Mouse (Mus musculus): ENCODE data around the gene Prr12. TPM values are rescaled to one million over a fixed set of nuclear protein-coding genes. Genes with fewer than 3 reads are reported as not detected.
A peak's percentile ranks its signal among the peaks of the same experiment; 100 is the strongest.

Prr12 gene
- polyA plus RNA-seq, 1 experiment = 16.1 TPM

DNA sequence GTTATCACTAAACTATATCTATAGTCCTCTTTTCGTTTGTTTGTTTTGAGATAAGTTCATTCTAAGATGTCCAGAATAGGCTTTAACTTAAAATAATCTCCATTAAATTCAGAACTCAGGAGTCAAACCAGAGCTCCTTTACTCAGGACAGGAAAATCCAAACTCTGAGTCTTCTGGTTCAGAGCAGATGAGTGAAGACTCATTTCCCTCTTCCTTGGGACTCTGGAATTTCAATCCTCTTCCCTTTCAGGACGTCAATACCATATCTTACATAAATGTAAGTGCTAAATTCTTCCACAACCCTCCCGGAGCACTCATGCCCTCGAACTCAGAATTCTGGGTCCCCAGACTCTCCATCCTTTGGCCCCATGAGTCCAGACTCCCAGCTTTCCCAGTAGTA is 35.9 kb downstream of the Prr12 start:
- no peak for DNase-seq (ENCODE audit: low read depth in 1 of 2, low spot score in 2 of 2)
- Histone ChIP-seq H3K27me3 (ENCODE audit: control insufficient read depth, insufficient read depth, low read length) (no peaks in the 10 kb centered on the region), H3K27ac (ENCODE audit: insufficient read depth, low read length) (peak overlapping the region; percentile 89), H3K4me3 (ENCODE audit: extremely low read depth, insufficient read depth, insufficient read length) (peak overlapping the region; percentile 72), H3K4me1 (ENCODE audit: control insufficient read depth, insufficient read depth, insufficient read length) (peaks cover 13% of the 10 kb centered on the region; the same call in 1 of the 2 replicates), H3K36me3 (ENCODE audit: control insufficient read depth, insufficient read depth, low read length) (peaks cover 6% of the 10 kb centered on the region)
- no peak for TF ChIP-seq CTCF (IDR thresholded peaks at IDR 0.05; ENCODE audit: extremely low read depth, insufficient read depth, insufficient read length, insufficient replicate concordance)
- TF ChIP-seq POLR2A (IDR thresholded peaks at IDR 0.05; ENCODE audit: low read depth, low read length) = no peak
- WGBS = under 1% methylated on average over 4 of the region's 4 CpGs

DNA sequence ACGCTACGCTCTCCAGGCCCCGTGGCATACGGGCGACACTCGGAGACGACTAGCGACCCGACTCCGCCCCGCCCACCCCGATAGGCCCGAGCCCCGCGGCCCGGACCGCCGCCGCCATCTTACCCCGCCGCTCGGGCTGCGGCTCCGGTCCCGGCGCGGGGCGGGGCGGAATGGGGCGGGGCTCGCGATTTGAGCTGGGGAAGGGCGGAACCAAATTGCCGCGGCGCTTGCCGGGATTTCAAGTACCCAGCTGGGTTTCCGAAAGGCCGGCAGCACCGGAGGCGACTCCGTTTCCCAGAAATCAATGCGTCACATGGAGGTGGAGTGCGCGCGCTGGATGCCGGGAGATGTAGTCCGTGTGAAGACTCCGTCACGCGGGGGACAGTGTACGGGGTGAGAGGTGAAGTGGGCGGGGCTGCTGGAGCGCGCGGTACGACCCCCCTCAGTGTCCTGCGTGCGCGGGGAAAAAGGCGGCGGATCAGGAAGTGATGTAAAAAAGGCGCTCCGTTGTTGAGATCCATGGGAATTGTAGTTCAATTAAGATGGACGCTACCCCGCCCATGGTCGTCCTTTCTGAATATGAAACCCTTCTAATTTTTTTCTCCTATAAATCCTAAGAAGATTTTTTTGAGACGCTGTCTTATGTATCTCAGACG is 36.6 kb downstream of the Prr12 start, which contains the start of gene Scaf1:
Gene Scaf1 (minus strand): TSS at position 407 of the 656 bp plus-strand sequence.
- peaks cover 10% of the 10 kb centered on the region for H3K36me3 ChIP-seq (ENCODE audit: control insufficient read depth, insufficient read depth, low read length)
- 1% methylated on average over 69 of the region's 69 CpGs for WGBS
- peaks cover 13% of the 10 kb centered on the region; the same call in 1 of the 2 replicates for H3K4me1 ChIP-seq (ENCODE audit: control insufficient read depth, insufficient read depth, insufficient read length)
- peak; percentile 99 for DNase-seq (ENCODE audit: low read depth in 1 of 2, low spot score in 2 of 2)
- TF ChIP-seq CTCF (IDR thresholded peaks at IDR 0.05; ENCODE audit: extremely low read depth, insufficient read depth, insufficient read length, insufficient replicate concordance) (no peak), POLR2A (IDR thresholded peaks at IDR 0.05; ENCODE audit: low read depth, low read length) (no peak; the same call in 1 of the 2 replicates)
- peak within 1 kb of the TSS; percentile 81 for H3K4me3 ChIP-seq (ENCODE audit: extremely low read depth, insufficient read depth, insufficient read length)
- H3K27me3 ChIP-seq (ENCODE audit: control insufficient read depth, insufficient read depth, low read length) = no peaks in the 10 kb centered on the region
- peak within 1 kb of the TSS; percentile 89 for H3K27ac ChIP-seq (ENCODE audit: insufficient read depth, low read length)

DNA sequence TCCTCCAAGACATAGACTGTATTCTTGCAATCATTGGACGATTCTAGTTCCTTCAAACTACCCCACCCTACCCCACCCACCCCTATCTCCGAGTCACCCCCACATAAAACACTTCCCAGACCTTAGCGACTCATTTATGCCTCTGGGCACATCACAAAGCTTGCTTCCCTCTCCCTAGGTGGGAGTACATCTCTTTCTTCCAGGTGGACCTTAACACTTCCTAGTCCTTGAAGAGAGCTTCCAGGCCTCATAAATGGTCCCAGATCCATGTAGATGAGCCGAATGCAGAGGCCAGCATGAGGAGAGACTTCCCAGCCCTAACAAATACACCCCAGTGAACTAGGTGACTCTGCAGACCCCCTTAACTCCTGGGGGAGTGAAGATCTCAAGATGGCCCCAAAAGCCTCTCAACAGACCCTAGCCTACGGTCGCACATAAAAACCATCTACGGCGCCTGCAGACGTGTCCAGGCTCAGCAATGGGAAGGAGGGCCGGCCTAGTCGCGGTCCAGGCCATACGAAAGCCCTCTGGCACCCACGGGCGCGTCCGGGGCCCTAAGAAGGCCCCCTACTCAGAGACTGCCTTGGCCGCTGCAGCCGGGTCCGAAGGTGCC is 37.2 kb downstream of the Prr12 start:
- H3K4me3 ChIP-seq (ENCODE audit: extremely low read depth, insufficient read depth, insufficient read length) = peak overlapping the region; percentile 81
- DNase-seq (ENCODE audit: low read depth in 1 of 2, low spot score in 2 of 2) = no peak
- TF ChIP-seq CTCF (IDR thresholded peaks at IDR 0.05; ENCODE audit: extremely low read depth, insufficient read depth, insufficient read length, insufficient replicate concordance) (no peak), POLR2A (IDR thresholded peaks at IDR 0.05; ENCODE audit: low read depth, low read length) (no peak)
- H3K4me1 ChIP-seq (ENCODE audit: control insufficient read depth, insufficient read depth, insufficient read length) = peaks cover 13% of the 10 kb centered on the region; the same call in 1 of the 2 replicates
- no peaks in the 10 kb centered on the region for H3K27me3 ChIP-seq (ENCODE audit: control insufficient read depth, insufficient read depth, low read length)
- H3K36me3 ChIP-seq (ENCODE audit: control insufficient read depth, insufficient read depth, low read length) = peaks cover 10% of the 10 kb centered on the region
- peak overlapping the region; percentile 68 for H3K27ac ChIP-seq (ENCODE audit: insufficient read depth, low read length)
- 1% methylated on average over 20 of the region's 20 CpGs for WGBS

DNA sequence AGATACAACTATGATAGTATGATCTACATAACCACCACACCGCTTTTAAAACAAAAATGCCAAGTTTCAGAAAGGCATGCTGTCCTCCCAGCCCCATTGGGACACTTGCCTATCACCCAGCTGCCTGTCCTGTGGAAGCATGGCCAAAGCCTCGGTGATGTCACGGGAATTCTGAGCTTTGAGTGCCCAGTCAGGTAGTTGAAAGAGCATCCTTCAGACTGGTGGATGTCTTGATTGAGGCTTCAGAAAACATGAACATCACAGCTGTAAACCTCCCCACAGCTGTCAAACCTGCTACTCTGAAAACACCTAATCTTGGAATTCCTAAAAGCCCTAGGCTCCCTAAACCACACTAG is 38.6 kb downstream of the Prr12 start:
- DNase-seq (ENCODE audit: low read depth in 1 of 2, low spot score in 2 of 2) = no peak
- no peaks in the 10 kb centered on the region for H3K27me3 ChIP-seq (ENCODE audit: control insufficient read depth, insufficient read depth, low read length)
- no peak overlapping the region for H3K4me3 ChIP-seq (ENCODE audit: extremely low read depth, insufficient read depth, insufficient read length)
- peaks cover 10% of the 10 kb centered on the region for H3K36me3 ChIP-seq (ENCODE audit: control insufficient read depth, insufficient read depth, low read length)
- WGBS = 94% methylated on average over 3 of the region's 3 CpGs
- TF ChIP-seq POLR2A (IDR thresholded peaks at IDR 0.05; ENCODE audit: low read depth, low read length) (no peak), CTCF (IDR thresholded peaks at IDR 0.05; ENCODE audit: extremely low read depth, insufficient read depth, insufficient read length, insufficient replicate concordance) (no peak)
- H3K27ac ChIP-seq (ENCODE audit: insufficient read depth, low read length) = no peak overlapping the region
- H3K4me1 ChIP-seq (ENCODE audit: control insufficient read depth, insufficient read depth, insufficient read length) = peaks cover 10% of the 10 kb centered on the region; the same call in 1 of the 2 replicates

DNA sequence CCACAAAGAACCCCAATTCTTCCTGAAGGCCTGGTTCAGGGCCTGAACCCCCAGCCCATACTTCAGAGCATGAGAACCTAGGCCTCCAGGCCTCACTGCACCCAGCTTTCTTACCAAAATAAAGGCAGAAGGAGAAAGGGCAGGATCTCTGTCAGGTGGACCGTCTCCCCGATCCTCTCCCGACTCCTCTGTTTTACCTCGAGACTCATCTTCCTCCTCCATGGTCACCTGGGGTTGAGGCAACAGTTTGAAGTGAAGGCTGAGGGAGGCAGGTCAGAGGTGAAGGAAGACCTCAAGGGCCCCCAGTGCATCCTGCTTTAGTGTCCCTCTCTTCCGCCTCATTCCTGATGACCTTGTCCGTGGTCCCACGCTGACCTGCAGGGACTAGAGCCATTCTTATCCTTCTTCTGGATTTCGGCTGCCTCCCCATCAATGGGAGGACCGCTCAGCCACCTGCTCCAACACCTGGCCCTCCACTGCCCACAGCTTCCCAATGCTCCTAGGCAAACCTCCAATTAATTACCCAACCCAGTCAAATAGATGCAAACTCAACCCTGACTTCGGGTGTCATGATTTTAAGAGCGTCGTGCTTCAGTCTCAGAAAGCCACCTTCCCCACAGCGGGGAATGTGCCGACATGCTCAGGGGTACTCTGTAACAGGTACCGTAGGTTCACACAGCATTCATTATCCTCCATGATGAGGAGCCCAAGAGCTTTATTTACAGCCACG is 39.1 kb downstream of the Prr12 start:
- Histone ChIP-seq H3K4me1 (ENCODE audit: control insufficient read depth, insufficient read depth, insufficient read length) (peaks cover 6% of the 10 kb centered on the region; the same call in 1 of the 2 replicates), H3K27ac (ENCODE audit: insufficient read depth, low read length) (no peak overlapping the region), H3K36me3 (ENCODE audit: control insufficient read depth, insufficient read depth, low read length) (peaks cover 11% of the 10 kb centered on the region), H3K4me3 (ENCODE audit: extremely low read depth, insufficient read depth, insufficient read length) (no peak overlapping the region), H3K27me3 (ENCODE audit: control insufficient read depth, insufficient read depth, low read length) (no peaks in the 10 kb centered on the region)
- DNase-seq (ENCODE audit: low read depth in 1 of 2, low spot score in 2 of 2) = no peak
- no peak for TF ChIP-seq POLR2A (IDR thresholded peaks at IDR 0.05; ENCODE audit: low read depth, low read length)
- no peak for TF ChIP-seq CTCF (IDR thresholded peaks at IDR 0.05; ENCODE audit: extremely low read depth, insufficient read depth, insufficient read length, insufficient replicate concordance)
- WGBS = 95% methylated on average over 16 of the region's 16 CpGs

DNA sequence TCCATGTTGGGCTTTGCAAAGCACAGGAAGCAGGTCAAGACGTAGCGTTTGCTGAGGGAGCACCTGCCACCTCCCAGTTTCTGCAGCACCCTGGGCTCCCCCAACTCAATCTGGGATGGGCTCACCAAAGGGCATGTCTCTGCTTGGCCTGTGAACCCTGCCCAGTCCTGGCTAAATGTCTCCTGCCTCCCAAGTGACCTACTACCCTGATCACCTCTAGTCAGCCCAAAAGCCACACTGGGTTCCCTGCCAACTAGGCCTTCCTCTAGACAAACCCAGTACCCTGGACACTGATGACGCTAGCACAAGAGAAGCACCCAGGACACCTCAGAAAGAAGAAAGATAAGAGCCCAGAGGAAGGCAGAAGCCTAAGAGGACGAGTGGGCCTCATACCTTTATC is 39.9 kb downstream of the Prr12 start:
- H3K36me3 ChIP-seq (ENCODE audit: control insufficient read depth, insufficient read depth, low read length) = peaks cover 18% of the 10 kb centered on the region
- H3K27me3 ChIP-seq (ENCODE audit: control insufficient read depth, insufficient read depth, low read length) = no peaks in the 10 kb centered on the region
- no peak overlapping the region for H3K4me3 ChIP-seq (ENCODE audit: extremely low read depth, insufficient read depth, insufficient read length)
- DNase-seq (ENCODE audit: low read depth in 1 of 2, low spot score in 2 of 2) = no peak
- no peak overlapping the region for H3K27ac ChIP-seq (ENCODE audit: insufficient read depth, low read length)
- no peak for TF ChIP-seq POLR2A (IDR thresholded peaks at IDR 0.05; ENCODE audit: low read depth, low read length)
- no peak for TF ChIP-seq CTCF (IDR thresholded peaks at IDR 0.05; ENCODE audit: extremely low read depth, insufficient read depth, insufficient read length, insufficient replicate concordance)
- WGBS = 90% methylated on average over 4 of the region's 4 CpGs
- peaks cover 2% of the 10 kb centered on the region; the same call in 1 of the 2 replicates for H3K4me1 ChIP-seq (ENCODE audit: control insufficient read depth, insufficient read depth, insufficient read length)
